Mouse (Mus musculus): ENCODE data around the gene Robo1.
A peak's percentile ranks its signal among the peaks of the same experiment; 100 is the strongest.

The Robo1 gene

GRCm38 (mm10) chr16:72737154-72737553 lies 429.0 kb downstream of the Robo1 start:
- DNase-seq (ENCODE audit: low spot score): no peak

- DNase-seq (ENCODE audit: low spot score): no peak
These were observed 432.1 kb downstream of the Robo1 start for GRCm38 (mm10) chr16:72740218-72740617.

GRCm38 (mm10) chr16:72747696-72748095 lies 439.6 kb downstream of the Robo1 start:
- DNase-seq (ENCODE audit: low spot score): no peak

- no peak for DNase-seq (ENCODE audit: low spot score)
These were observed 457.2 kb downstream of the Robo1 start for GRCm38 (mm10) chr16:72765128-72765913.

GRCm38 (mm10) chr16:72769214-72769834 lies 461.2 kb downstream of the Robo1 start:
- DNase-seq (ENCODE audit: low spot score): no peak

- no peak for DNase-seq (ENCODE audit: low spot score)
These were observed 464.2 kb downstream of the Robo1 start for GRCm38 (mm10) chr16:72772348-72772747.

- no peak for DNase-seq (ENCODE audit: low spot score)
These were observed 464.9 kb downstream of the Robo1 start for GRCm38 (mm10) chr16:72773034-72773433.

- DNase-seq (ENCODE audit: low spot score): no peak
These were observed 470.4 kb downstream of the Robo1 start for GRCm38 (mm10) chr16:72778520-72778919.

GRCm38 (mm10) chr16:72782171-72782570 lies 474.1 kb downstream of the Robo1 start:
- DNase-seq (ENCODE audit: low spot score): no peak

GRCm38 (mm10) chr16:72786079-72786478 lies 478.0 kb downstream of the Robo1 start:
- DNase-seq (ENCODE audit: low spot score): no peak

GRCm38 (mm10) chr16:72786636-72787035 lies 478.5 kb downstream of the Robo1 start:
- no peak for DNase-seq (ENCODE audit: low spot score)

- DNase-seq (ENCODE audit: low spot score): no peak
These were observed 479.9 kb downstream of the Robo1 start for GRCm38 (mm10) chr16:72788017-72788416.

GRCm38 (mm10) chr16:72791181-72791705 lies 483.1 kb downstream of the Robo1 start:
- no peak for DNase-seq (ENCODE audit: low spot score)

GRCm38 (mm10) chr16:72794692-72795378 lies 486.7 kb downstream of the Robo1 start:
- DNase-seq (ENCODE audit: low spot score): no peak

- no peak for DNase-seq (ENCODE audit: low spot score)
These were observed 487.2 kb downstream of the Robo1 start for GRCm38 (mm10) chr16:72795379-72795712.

- no peak for DNase-seq (ENCODE audit: low spot score)
These were observed 490.4 kb downstream of the Robo1 start for GRCm38 (mm10) chr16:72798405-72798949.

- DNase-seq (ENCODE audit: low spot score): no peak
These were observed 492.1 kb downstream of the Robo1 start for GRCm38 (mm10) chr16:72800121-72800749.

GRCm38 (mm10) chr16:72800788-72801187 lies 492.7 kb downstream of the Robo1 start:
- DNase-seq (ENCODE audit: low spot score): no peak

- peak; percentile 8 for DNase-seq (ENCODE audit: low spot score)
These were observed 500.2 kb downstream of the Robo1 start for GRCm38 (mm10) chr16:72808351-72808750.

GRCm38 (mm10) chr16:72810942-72811341 lies 502.8 kb downstream of the Robo1 start:
- DNase-seq (ENCODE audit: low spot score): no peak

- no peak for DNase-seq (ENCODE audit: low spot score)
These were observed 503.4 kb downstream of the Robo1 start for GRCm38 (mm10) chr16:72811494-72811893.

- DNase-seq (ENCODE audit: low spot score): no peak
These were observed 503.8 kb downstream of the Robo1 start for GRCm38 (mm10) chr16:72811908-72812307.

Data from urinary bladder, postnatal 25 days (tissue).